20 mouse cellular contexts compared by ENCODE assay signal in genomic region chr1:65132833-65133232, GRCm38 (mm10). TPM values are rescaled to one million over a fixed set of nuclear protein-coding genes. Genes with fewer than 3 reads are reported as not detected.
"Had no signal": no experiment of that assay in that cellular context is flagged by ENCODE, and none has a peak within 500 bp of the region (broad histone marks: within the 10 kb centered on the region; RNA-seq: fewer than 3 reads in every experiment).

No protein-coding gene starts in this region.

- H3K4me2 ChIP-seq: lung, embryonic 14.5 days; midbrain, embryonic 12.5 days; neural tube, embryonic 12.5 days; stomach, embryonic 15.5 days had no signal

- H3K9me3 ChIP-seq: midbrain, embryonic 10.5 days; midbrain, embryonic 12.5 days; neural tube, embryonic 12.5 days; stomach, embryonic 15.5 days had no signal

- DNase-seq: lung, adult 18-20 months; lung, embryonic 14.5 days; lung, postnatal 10 days; lung, postnatal 4 days; midbrain, embryonic 14.5 days; right cerebral cortex, postnatal 14 days; thymus, adult 2 months; thymus, postnatal 25 days; thymus, postnatal 4 days had no signal

- ATAC-seq: midbrain, embryonic 16.5 days had no signal

- H3K36me3 ChIP-seq: midbrain, embryonic 10.5 days; midbrain, embryonic 12.5 days; neural tube, embryonic 12.5 days; stomach, embryonic 15.5 days had no signal

- H3K9ac ChIP-seq: lung, embryonic 14.5 days; midbrain, embryonic 12.5 days; neural tube, embryonic 12.5 days; stomach, embryonic 15.5 days had no signal

- H3K4me1 ChIP-seq: midbrain, embryonic 10.5 days; midbrain, embryonic 12.5 days; neural tube, embryonic 12.5 days; stomach, embryonic 15.5 days had no signal

- H3K27ac ChIP-seq: midbrain, embryonic 10.5 days; midbrain, embryonic 12.5 days; neural tube, embryonic 12.5 days; stomach, embryonic 15.5 days; stomach, postnatal 0 days had no signal

- H3K27me3 ChIP-seq: midbrain, embryonic 12.5 days; neural tube, embryonic 12.5 days; stomach, embryonic 15.5 days had no signal

- H3K4me3 ChIP-seq: midbrain, embryonic 10.5 days; midbrain, embryonic 12.5 days; neural tube, embryonic 12.5 days; stomach, embryonic 15.5 days had no signal

RNA-seq across cellular contexts. Expression of gene D630023F18Rik, which starts 9.8 kb away (rescaled TPM):
- polyA plus RNA-seq: lung, embryonic 14.5 days; midbrain, embryonic 12.5 days; spleen, adult 2 months; testis, adult 2 months had no signal

RNA-seq across cellular contexts. Expression of gene Gm28845, which starts 13.5 kb away (rescaled TPM):
- polyA plus RNA-seq: lung, embryonic 14.5 days; lung, embryonic 16.5 days; midbrain, embryonic 10.5 days; midbrain, embryonic 12.5 days; midbrain, embryonic 14.5 days; midbrain, embryonic 16.5 days; neural tube, embryonic 12.5 days; neural tube, embryonic 14.5 days; spleen, adult 2 months; stomach, embryonic 15.5 days; stomach, postnatal 0 days; testis, adult 2 months; thymus, adult 2 months; urinary bladder, adult 2 months had no signal

RNA-seq across cellular contexts. Expression of gene Cryga, which starts 29.7 kb away (rescaled TPM):
- polyA plus RNA-seq: lung, embryonic 14.5 days; lung, embryonic 16.5 days; midbrain, embryonic 10.5 days; midbrain, embryonic 12.5 days; midbrain, embryonic 14.5 days; midbrain, embryonic 16.5 days; neural tube, embryonic 12.5 days; neural tube, embryonic 14.5 days; spleen, adult 2 months; stomach, embryonic 15.5 days; stomach, postnatal 0 days; testis, adult 2 months; urinary bladder, adult 2 months had no signal

RNA-seq across cellular contexts. Expression of gene Crygb, which starts 50.7 kb away (rescaled TPM):
- polyA plus RNA-seq: lung, embryonic 14.5 days; lung, embryonic 16.5 days; midbrain, embryonic 10.5 days; midbrain, embryonic 14.5 days; midbrain, embryonic 16.5 days; neural tube, embryonic 12.5 days; spleen, adult 2 months; stomach, embryonic 15.5 days; stomach, postnatal 0 days; testis, adult 2 months; thymus, adult 2 months; urinary bladder, adult 2 months had no signal
